Mouse (Mus musculus) ES-E14 (cell line): ENCODE measurements around the gene Abhd10.

Experiments
- CHD2 ChIP-seq: IDR thresholded peaks from 2 replicates; pipeline ENCODE4 v1.6.1; 2014; ENCODE audit warnings: mild to moderate bottlenecking, low read depth, low read length, inconsistent platforms
- HCFC1 ChIP-seq: IDR thresholded peaks from 2 replicates; pipeline ENCODE4 v1.6.1; 2012; ENCODE audit warnings: low read length, inconsistent platforms, borderline replicate concordance; ENCODE audit not compliant: insufficient read depth
- MAFK ChIP-seq: IDR thresholded peaks from 2 replicates; pipeline ENCODE4 v1.6.1; 2014; ENCODE audit warnings: mild to moderate bottlenecking, low read depth, low read length, inconsistent platforms; ENCODE audit not compliant: insufficient read depth
- ZC3H11A ChIP-seq: IDR thresholded peaks from 2 replicates; pipeline ENCODE4 v1.6.1; 2012; ENCODE audit warnings: low read depth, mild to moderate bottlenecking, inconsistent platforms, low read length, borderline replicate concordance
- ZNF384 ChIP-seq: IDR thresholded peaks from 2 replicates; pipeline ENCODE4 v1.6.1; 2012; ENCODE audit warnings: low read depth, low read length, inconsistent platforms

DNA sequence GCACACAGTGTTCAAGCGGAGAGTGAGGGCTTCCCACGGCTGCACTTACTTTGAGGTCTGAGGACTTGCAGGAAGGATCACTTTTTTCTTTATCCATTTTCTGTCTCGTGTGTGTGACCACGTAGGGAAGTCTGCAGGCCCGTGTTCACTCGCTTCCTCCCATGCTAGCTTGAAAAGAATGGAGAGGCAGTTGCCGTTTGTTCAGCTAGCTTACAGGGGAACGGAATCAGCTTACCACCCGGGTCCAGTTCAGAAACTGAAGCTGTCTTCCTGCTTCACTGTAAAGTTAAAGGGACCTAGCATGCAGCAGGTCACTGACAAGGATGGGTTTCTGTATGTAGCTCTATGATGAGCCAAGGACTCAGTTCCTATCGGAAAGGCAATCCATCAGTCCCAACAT is 49.2 kb downstream of the Abhd10 start, which contains the start of gene Tmprss7:
- no peak for TF ChIP-seq ZNF384
- no peak for TF ChIP-seq ZC3H11A
- no peak for TF ChIP-seq HCFC1
- TF ChIP-seq MAFK, result no peak
- no peak for TF ChIP-seq CHD2
